Mouse (Mus musculus) kidney, adult 18-20 months (tissue): Measurements from ENCODE around the gene Pttg1.

Source experiments
- DNase-seq: peaks from one replicate; pipeline ENCODE4 v3.0.0; 2021

Gene Pttg1

DNA sequence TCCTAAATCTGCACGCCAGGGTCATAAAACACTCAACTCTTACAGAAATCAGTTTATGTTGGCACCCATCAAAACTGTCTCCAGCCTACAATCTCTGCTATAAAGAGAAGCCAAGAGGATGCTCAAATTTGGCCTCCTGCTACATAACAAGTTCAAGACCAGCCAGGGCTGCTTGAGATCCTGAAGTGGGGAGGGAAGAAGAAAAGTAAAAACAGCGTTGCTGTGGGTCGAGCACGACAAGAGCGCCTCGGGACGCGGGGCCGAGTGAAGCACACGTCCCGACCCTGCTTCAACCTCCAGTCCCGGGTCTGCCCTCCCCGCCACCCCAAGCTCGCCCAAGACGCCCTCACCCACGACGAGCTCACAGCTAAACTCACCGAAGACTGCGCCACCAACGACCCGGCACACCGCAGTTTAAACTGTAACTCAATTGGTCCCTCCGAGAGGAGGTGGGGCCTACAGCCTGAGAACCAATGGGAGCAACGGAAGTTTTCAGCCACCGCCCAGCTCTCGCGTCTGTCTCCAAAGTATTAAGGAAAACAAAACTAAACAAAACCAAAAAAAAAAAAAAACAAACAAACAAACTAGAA lies at the start of gene Pttg1:
Gene Pttg1, minus strand, starts transcription at position 428 of the 590 bp plus-strand sequence.
- DNase-seq: peak; percentile 85

DNA sequence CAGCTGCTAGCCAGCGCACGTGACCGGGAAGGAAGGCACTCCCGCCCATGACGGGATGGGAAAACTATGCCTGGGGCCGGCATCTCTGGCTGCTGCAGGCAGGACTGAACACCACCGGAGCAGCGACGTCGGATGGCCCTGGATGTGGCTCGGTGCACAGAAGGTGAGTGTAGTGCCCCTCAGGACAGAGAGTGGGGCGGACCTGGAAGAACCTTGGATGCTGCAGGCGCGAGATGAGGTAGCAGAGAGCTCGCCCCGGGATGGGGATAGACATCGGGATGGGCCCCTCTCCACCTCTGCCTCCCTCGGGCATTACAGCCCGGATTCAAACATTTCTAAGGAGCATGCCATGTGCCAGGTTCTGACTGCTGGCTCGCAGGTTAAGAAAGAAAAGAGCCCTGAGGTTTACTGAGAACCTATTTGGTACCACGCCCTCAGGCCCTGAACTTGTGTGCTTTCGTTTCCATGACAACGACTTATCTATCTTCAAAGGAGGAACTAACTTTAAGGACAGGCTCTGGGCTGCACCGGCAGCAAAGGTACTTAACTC lies 48.2 kb upstream of the Pttg1 start, which contains the start of gene C1qtnf2:
Gene C1qtnf2, plus strand, starts transcription at position 52 of the 550 bp plus-strand sequence.
- no peak for DNase-seq

DNA sequence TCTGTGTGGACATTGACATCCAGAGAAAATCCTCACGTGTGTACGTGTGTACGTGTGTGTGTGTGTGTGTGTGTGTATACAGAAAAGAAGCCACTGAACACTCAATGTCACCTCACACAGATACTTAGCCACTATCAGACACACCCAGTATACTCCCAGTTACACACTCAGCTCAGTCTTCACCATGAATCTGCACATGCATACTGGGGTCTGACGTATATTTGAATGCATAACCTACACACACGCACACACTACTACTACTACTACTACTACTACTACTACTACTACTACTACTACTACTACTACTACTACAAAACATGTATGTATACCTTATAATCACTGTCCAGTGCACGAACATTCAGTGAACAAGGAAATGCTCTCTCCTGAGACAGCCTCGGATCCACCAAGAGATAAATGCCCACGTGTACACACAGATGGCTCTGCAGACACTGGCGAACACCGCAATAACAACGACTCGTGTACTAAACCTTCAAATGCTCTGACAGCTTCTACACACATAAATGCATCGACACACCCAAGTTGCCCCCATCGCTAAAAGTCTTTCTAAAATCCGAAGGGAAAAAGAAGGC lies 47.7 kb upstream of the Pttg1 start:
- no peak for DNase-seq

DNA sequence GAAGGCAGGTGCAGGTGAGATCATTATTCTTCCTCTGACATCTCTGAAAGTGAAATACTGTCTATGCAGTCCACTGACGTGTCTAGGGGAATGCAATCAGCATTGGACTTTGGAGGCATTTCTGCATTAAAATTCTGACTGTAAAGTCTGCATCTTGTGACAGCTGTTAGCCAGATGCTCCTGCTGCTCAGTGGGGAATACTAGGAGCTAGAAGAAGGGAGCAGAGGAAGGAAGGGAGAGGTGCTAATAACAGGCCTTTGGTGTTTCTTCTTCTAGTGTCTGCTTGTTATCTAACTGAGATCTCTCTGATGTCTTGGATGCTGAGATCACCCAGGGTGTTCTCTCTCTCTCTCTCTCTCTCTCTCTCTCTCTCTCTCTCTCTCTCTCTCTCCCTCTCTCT lies 47.1 kb upstream of the Pttg1 start:
- DNase-seq: no peak

DNA sequence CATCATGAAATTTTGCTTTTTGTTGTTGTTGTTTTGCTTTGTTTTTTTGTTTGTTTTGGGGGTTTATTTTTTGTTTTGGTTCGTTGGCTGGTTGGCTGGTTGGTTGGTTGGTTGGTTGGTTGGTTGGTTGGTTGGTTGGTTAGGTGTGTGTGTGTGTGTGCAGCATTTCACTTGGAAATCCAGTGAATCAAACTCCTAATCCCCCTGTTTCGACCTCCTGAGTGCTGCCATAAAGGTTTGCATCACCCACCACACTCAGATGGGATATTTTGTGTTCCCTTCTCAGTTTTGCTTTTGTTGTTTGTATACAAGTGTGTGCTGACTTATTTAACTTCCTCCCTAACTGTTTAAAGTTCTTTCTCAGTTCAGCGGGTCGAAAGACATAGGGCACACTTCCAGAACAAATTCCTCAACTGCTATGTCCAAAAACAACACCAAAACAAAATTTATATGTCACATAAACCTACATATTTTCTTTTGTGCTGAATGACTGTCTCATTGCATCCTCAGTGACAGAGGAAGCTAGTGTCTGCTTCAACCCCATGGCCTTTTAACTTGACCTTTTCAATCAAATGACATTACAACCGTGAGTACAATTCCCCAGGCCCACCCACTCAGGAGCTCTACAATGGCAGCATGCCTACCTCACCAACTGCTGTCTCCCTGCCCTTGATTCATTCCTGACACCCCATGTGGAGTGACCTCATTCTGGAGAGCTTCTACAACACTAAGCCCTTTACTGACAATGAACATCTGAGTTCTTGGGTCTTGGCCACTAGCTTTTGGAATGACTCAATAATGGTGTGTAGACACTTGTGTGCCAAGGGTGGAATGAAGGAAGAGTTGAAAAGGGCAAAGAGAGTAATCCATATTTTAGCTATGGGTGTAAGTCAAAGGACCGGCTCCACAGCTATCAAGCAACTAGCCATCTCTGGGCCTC lies 45.1 kb upstream of the Pttg1 start:
- no peak for DNase-seq

DNA sequence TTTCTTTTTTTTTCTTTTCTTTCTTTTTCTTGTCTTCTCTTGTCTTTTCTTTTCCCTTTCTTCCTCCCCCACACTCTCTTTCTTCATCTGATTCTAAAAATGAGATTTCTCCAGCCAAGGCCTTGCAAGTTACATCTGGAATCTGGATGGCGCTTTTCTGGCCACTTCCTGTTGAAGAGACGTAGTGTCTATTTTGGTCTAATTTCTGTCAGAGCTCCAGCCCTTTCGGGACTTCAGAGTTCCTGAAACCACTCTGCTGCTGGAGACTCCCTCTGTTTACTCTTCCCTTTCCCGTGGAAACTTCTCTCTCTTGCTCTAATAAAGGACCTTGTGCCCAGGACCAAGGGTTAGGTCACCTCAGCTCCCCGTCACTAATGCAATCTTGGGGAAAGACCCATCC lies 44.1 kb upstream of the Pttg1 start:
- no peak for DNase-seq

DNA sequence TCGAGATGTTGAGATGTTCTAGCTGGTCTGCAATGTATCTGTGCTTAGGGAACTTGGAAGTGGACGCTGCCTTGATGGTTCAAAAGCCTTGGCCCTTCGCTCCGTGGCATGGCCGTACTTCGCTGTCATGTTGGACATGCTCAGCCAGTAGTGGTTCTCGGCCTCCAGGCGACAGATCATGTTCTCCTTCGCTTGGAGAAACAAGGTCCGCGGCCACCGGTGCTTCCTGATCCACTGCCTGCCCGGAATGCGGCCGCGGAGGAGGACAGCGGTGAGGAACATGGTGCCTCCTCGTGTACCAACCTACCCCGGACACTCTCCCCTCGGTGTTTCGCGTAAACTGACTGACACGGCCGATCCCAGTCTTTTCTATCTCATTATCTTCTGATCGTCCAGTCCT lies 37.2 kb upstream of the Pttg1 start:
- no peak for DNase-seq

DNA sequence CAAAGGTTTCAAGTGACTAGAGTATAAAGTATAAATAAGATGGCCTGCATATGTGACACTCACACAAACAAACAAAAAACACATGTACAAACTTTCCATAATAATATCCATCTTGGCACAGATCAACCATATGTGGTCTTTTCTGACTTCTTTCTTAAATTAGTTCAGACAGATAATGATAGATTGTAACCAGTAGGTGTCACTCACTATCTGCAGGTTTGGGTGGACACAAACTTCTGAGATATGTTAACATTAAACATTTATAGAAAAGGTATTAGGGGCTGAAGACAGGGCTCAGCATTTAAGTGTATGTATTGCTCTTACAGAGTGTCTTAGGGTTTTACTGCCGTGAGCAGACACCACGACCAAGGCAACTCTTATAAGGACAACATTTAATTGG lies 26.2 kb upstream of the Pttg1 start:
- no peak for DNase-seq

DNA sequence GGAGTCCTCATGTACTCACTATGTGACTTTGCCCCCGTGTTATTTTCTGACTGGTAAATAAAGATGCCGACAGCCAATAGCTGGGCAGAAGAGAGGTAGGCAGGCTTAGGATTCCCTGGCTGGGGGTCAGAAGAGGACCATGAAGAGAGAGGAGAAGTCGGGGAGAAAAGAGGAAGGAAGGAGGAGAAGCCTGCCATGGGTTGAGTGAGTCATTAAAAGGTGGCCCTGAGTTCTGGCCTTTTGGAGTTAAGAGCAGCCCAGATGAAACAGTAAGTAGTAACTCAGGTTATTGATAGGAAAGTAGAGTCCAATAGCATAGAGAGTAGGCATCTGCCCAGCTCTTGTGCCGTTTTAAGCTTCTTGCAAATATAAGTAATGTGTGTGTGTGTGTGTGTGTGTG lies 25.3 kb upstream of the Pttg1 start:
- no peak for DNase-seq

DNA sequence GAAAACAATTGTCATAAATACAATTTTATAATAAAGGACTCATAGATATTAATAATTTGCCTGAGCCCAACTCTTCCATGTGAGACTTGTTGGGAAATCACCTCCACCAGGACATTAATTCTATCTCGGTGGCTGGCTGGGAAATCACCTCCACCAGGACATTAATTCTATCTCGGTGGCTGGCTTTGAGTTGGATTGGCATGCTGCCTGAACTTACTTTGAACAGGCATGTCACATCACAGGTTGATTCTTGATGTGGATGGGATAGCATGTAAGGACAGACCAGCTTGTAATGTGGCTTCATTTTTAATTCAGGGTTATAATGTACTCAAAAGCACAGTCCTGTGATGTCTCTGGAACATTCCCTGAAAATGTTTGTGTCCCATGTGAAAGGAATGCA lies 23.9 kb upstream of the Pttg1 start:
- no peak for DNase-seq

DNA sequence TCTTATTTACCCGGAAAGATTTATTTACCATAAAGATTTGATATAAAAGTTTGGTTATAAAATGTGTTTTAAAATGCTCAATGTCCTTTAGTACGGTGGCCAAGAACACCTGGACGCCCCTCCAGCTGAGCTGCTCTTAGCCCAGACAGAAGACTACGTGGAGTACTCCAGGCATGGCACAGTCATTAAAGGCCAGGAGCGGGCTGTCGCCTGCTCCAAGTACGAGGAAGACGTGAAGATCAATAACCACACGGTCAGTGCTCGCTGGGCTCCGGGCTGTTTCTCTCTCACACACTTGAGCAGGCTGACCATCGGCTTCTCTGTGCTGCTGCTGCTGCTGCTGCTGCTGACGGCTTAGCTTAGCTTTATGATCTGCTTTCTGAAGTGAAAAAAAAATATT lies 17.1 kb upstream of the Pttg1 start:
- DNase-seq: no peak

DNA sequence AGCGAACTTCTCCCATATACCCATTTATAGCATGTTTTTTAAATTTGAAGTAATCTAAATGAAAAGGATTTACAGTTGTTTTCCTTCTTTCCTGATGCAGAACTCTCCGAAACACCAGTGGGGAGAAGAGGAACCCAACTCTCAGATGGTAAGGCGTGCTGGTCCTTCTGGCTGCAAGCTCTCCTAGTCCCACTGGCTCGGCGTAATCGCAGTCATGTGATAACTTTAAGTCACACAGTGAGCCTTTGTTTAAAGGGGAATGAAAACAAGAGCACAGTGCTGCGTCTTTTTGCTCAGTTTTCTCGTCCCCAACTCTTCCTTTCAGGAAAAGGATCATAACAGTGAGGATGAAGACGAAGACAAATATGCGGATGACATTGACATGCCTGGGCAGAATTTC lies 15.1 kb upstream of the Pttg1 start:
- DNase-seq: no peak

DNA sequence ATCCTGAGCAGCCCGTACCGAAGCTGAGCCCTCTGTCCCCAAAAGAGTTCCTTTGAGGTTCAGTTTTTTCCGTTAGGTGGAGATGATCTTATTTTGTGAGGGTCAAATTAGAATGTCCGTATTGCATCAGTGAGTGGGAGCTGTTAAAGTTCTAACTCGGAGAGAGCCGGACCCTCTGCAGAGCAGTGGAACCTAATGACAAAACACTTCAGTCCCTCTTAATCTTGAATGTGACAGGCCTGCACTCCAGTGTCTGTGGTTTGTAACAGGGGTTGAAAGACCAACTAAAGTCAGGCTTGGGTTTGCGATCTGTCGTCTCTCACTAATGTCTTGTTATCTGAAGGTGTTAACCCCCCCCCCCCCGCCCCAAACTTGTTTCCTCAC lies 8.0 kb upstream of the Pttg1 start:
- no peak for DNase-seq

DNA sequence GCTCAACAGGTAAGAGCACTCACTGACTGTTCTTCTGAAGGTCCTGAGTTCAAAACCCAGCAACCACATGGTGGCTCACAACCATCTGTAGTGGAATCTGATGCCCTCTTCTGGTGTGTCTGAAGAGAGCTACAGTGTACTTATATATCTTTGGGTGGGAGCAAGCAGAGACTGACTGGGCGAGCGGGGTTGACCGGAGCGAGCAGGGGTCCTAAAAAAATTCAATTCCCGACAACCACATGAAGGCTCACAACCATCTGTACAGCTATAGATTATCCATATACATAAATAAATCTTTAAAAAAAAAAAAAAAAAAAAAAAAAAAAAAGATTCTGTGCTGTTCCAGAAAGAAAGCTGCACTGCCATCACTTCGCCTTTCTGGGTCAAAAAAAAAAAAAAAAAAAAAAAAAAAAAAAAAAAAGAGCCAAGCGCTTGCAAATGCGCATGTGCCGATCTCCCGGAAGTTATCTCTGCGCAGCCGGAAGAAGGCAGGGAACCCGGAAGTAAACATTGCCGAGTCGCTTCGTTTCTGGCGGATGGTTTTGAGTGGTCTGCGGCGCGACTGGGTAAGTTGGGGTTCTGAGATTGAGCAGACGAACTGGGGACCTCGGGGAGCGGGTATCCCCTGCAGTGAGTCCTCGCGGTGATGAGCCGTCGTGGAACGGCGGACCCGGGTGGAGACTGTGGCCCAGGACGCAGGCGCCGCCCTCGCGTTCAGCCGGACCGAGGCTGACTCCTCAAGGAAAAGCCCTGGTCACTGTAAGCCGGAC lies 7.4 kb upstream of the Pttg1 start, which contains the start of gene Slu7:
Gene Slu7, plus strand, starts transcription at position 491 of the 770 bp plus-strand sequence.
- DNase-seq: peak; percentile 62

DNA sequence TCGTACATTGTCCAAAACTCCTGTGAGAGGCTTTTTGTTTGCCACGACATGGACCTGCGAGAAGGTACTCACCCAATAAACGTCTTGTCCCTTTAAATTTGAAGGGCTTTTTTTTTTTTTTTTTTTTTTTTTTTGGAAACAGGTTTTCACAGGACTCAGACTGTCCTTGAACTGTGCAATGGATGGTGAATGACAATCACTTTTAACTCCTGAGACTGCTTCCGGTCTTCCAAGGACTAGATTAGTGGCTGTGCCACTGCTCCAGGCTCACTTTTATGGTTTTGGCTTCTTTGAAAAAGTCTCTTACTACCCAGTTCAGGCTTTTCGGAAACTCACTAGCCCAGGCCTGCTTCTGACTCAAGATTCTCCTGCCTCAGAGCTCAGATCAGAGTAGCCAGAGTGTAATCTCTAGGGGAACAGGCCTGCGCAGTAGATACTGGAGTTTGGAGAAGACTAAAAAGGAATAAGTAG lies 398 bp upstream of the Pttg1 start:
- no peak for DNase-seq

DNA sequence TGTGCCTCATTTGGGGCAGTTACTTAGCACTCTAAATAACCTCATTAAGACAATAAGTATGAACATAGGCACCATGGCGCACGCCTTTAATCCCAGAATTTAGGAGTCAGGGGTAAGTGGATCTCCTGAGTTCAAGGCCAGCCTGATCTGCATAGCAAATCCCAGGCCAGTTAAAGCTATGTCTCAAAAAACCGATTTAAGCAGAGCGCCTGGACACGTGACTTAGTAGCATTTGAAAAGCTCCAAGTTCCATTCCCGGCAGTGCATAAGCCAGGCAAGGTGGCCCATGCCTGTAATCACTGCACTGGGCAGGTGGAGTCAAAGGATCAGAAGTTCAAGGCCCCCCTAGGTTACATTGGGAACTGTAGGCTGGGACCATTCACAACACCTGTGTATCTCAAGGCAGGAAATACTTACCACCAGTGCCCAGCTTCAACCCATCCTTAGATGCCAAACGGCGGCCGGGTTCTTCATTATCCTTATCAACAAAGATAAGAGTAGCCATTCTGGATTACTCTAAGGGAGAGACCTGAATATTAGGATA lies 813 bp downstream of the Pttg1 start:
- no peak for DNase-seq

DNA sequence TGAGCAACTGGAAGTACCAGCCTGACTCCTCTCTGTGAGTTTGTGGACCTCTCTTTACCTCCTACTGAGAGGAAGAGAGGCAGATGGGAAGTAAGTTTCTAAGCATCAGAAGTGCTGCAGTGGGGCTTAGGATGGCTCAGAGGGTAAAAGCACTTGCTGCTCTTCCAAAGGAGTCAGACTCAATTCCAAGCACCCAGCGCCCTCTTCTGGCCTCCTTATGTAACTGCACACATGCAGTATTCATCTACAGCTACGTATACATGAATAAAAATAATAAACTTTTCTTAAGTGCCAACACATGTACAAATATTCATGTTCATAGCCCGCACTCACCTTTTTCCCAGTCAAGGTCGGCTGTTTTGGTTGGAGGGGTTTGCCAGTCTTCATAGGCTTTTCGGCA lies 1.7 kb downstream of the Pttg1 start:
- no peak for DNase-seq

DNA sequence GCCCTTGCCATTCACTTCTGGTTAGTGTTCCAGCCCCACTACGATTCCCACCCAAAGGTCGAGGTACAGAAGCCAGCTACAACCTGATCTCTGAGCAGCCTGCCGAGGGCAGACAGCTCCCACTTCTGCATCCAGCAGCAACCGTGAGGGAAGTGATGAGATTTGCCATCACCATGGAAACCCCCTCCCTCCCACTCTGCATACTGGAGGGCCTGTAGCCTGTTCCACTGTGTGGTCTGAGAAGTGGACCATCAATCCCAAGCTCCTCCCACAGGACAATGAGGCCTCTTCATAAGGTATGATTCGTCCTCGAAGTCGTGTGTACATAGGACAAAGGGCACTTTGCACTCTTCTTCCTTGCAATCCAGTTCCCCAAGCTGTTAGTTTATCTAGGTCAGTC lies 8.8 kb downstream of the Pttg1 start:
- no peak for DNase-seq

DNA sequence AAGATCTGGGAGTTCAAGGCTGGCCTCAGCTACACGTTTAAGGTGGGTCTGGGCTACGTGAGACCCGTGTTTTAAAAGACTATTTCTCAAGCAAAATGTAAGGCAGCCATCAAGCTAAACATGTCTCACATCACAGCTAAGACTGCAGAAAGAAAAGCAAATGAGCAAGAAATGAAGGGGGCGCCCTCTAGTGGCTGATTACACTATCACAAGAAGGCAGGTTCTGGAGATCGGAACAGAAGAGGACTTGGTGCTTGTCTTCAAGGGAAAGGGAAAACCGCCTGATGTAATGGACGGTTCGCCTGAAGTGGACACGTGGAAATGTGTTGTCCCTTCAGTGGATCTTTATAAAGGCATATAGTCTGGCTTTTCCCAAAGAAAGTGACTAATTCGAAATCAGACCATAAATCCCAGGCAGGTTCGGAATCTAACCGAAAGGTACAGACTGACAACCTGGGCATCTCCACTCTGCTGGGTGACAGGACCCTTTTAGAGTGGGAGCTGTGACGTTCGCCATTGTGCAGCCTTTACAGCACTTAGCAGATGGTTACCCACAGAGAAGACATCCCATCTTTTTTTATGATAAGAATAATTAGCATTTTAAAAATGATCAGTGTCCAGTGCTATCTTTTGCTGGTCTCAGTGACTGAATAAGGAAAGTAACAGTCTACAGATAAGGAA lies 13.1 kb downstream of the Pttg1 start:
- DNase-seq: peak; percentile 77

DNA sequence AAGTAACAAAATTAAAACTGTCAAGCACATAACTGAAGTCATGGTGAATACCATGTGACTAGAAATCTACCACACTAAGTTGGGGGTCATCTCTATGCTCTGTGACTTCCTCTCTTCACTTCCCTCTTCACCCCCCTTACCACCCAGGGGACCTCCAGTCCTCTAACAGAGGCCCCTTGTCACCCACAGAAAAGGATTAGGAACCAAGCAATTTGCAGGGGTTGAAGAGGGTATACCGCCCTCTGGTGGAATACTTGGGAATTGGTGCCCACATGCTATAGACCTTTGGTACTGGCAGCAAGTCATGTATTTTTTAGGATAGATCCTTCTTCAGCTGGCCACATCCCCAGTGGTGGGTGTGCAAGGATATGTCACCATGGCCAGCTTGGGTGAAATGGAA lies 14.6 kb downstream of the Pttg1 start:
- peak; percentile 76 for DNase-seq

DNA sequence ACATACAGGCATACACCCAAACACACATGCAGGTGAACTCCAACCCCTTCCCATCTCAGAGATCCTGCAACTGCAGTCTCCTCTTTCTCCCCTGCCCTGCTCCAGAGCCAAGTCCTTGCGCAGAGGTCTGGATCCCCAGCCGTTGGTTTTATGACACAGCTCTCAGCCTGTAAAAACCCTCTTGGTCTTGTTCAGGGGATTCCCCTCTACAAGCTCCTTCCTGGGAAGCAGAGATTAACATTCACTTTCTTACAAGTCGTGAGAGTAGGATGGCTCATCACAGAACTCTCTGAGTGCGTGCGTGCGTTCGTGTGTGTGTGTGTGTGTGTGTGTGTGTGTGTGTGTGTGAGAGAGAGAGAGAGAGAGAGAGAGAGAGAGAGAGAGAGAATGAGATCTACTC lies 15.8 kb downstream of the Pttg1 start:
- no peak for DNase-seq

DNA sequence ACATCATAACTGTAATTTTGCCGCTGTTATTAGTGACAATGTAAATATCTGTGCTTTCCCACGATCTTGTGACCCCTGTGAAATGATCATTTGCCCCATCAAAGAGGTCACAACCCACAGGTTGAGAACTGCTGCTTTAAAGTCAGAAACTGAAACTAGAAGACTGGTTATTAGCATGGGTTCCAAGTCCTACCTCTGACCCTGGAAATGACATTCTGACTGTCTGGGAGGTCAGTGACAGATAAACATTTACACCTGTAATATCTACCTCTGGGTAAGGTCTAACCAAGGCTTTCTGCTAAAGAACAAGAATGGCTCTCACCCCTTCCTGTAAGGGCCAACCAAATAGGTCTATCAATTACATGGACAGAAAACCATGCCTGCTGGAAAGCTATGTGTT lies 17.2 kb downstream of the Pttg1 start:
- DNase-seq: no peak
